Mouse (Mus musculus) lung, embryonic 15.5 days (tissue): Measurements from ENCODE around the gene Ncdn. TPM values are rescaled to one million over a fixed set of nuclear protein-coding genes. Genes with fewer than 3 reads are reported as not detected.

Experiments used
- ATAC-seq: fragments of 200-750 bp; cut with Nextera tagmentation; 2 replicates; pipeline ENCODE4 v1.8.0; 2017; ENCODE audit warnings: moderate number of reproducible peaks, borderline replicate concordance; ENCODE audit not compliant: low FRiP score, low TSS enrichment; ENCODE audit errors: extremely low read depth
- H3K27ac ChIP-seq: fragments of 300-500 bp; sonication (generic); 2 replicates; pipeline ENCODE4 v1.5.1; 2015; ENCODE audit warnings: moderate library complexity, mild to moderate bottlenecking, inconsistent platforms
- H3K27me3 ChIP-seq: fragments of 300-500 bp; sonication (generic); 2 replicates; pipeline ENCODE4 v1.6.1; 2015; ENCODE audit warnings: inconsistent platforms
- H3K36me3 ChIP-seq: fragments of 300-500 bp; sonication (generic); 2 replicates; pipeline ENCODE4 v1.6.1; 2015; ENCODE audit warnings: inconsistent platforms
- H3K4me1 ChIP-seq: fragments of 300-500 bp; sonication (generic); 2 replicates; pipeline ENCODE4 v1.6.1; 2015; ENCODE audit warnings: inconsistent platforms
- H3K4me2 ChIP-seq: fragments of 300-500 bp; sonication (generic); 2 replicates; pipeline ENCODE4 v1.6.1; 2015; ENCODE audit warnings: inconsistent platforms, mild to moderate bottlenecking, moderate library complexity
- H3K4me3 ChIP-seq: fragments of 300-500 bp; sonication (generic); 2 replicates; pipeline ENCODE4 v1.5.1; 2015; ENCODE audit warnings: mild to moderate bottlenecking, inconsistent platforms
- H3K9ac ChIP-seq: fragments of 300-500 bp; sonication (generic); 2 replicates; pipeline ENCODE4 v1.6.1; 2015; ENCODE audit warnings: inconsistent platforms
- H3K9me3 ChIP-seq: fragments of 300-500 bp; sonication (generic); 2 replicates; pipeline ENCODE4 v1.6.1; 2016; ENCODE audit warnings: inconsistent platforms
- WGBS: fragments of 180-500 bp; shearing (Covaris S2); methylation state at CpG from one replicate; pipeline ENCODE4 v1.1.7; 2015; 5-methylcytosine and 5-hydroxymethylcytosine counted together
- polyA plus RNA-seq: library from polyadenylated mRNA; unstranded; fragments of >200 nt; fragmentation: Nextera tagmentation; extraction: Ambion mirVana; gene quantifications from 2 replicates; pipeline ENCODE4 v1.2.1, GENCODE M21; 2015

Ncdn gene
- polyA plus RNA-seq, 1 experiment from 2014 or later, result 28.2 TPM

DNA sequence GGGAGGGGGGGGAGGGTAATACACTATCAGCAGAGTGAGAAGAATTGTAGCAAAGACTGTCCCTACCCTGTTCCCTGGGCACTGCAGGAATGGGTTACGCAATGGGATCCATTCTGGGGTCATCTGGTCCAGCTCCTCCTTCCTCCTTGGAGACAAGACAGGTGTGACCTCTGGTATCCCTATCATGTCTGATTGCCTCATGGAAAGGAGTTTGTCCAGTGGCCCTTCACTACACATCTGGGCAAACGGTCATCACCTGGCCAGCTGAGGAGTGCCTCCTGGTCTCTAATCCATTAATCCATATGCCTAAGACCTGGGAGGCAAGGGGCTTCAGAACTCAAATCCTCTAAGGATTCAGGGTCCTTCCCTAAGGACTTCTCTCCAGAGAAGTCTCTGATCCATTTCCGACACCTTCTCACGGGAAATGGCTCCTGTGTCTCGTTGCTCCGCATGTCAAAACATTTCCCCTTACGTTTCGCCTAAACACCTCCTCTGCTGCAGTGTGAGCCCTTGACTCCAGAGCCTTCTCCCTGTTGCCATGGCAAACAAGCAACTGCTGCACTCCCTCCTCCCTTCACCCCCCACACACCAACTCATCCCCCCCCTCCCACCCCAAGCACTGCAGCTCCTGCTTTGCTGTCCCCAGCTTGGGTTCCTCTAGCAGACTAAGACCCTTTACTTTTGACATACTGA, 2.2 kb downstream of the Ncdn start:
- H3K4me1 ChIP-seq, result peaks cover 46% of the 10 kb centered on the region
- no peak overlapping the region for H3K9ac ChIP-seq
- no peak overlapping the region for H3K27ac ChIP-seq
- H3K4me2 ChIP-seq, result peak overlapping the region; percentile 96; the same call in 1 of the 2 replicates
- H3K36me3 ChIP-seq, result peaks cover 28% of the 10 kb centered on the region
- WGBS, result 66% methylated on average over 8 of the region's 8 CpGs
- H3K27me3 ChIP-seq, result no peaks in the 10 kb centered on the region
- no peak overlapping the region for H3K4me3 ChIP-seq
- ATAC-seq, result no peak
- no peaks in the 10 kb centered on the region for H3K9me3 ChIP-seq

- H3K9ac ChIP-seq, result no peak overlapping the region
- H3K9me3 ChIP-seq, result no peaks in the 10 kb centered on the region
- ATAC-seq, result no peak
- no peak overlapping the region for H3K4me3 ChIP-seq
- no peaks in the 10 kb centered on the region for H3K27me3 ChIP-seq
- H3K27ac ChIP-seq, result no peak overlapping the region
- peaks cover 40% of the 10 kb centered on the region for H3K4me1 ChIP-seq
- no peak overlapping the region for H3K4me2 ChIP-seq
- WGBS, result 82% methylated on average over 26 of the region's 26 CpGs
- peaks cover 33% of the 10 kb centered on the region for H3K36me3 ChIP-seq
These were observed 3.1 kb downstream of the Ncdn start for GRCm38 (mm10) chr4:126750046-126750683.

- H3K4me2 ChIP-seq, result no peak overlapping the region
- 84% methylated on average over 11 of the region's 11 CpGs for WGBS
- no peaks in the 10 kb centered on the region for H3K9me3 ChIP-seq
- no peak overlapping the region for H3K27ac ChIP-seq
- no peak overlapping the region for H3K9ac ChIP-seq
- no peaks in the 10 kb centered on the region for H3K27me3 ChIP-seq
- no peak for ATAC-seq
- no peak overlapping the region for H3K4me3 ChIP-seq
- H3K4me1 ChIP-seq, result peaks cover 35% of the 10 kb centered on the region
- peaks cover 39% of the 10 kb centered on the region for H3K36me3 ChIP-seq
These were observed 3.7 kb downstream of the Ncdn start for GRCm38 (mm10) chr4:126749553-126749952.

DNA sequence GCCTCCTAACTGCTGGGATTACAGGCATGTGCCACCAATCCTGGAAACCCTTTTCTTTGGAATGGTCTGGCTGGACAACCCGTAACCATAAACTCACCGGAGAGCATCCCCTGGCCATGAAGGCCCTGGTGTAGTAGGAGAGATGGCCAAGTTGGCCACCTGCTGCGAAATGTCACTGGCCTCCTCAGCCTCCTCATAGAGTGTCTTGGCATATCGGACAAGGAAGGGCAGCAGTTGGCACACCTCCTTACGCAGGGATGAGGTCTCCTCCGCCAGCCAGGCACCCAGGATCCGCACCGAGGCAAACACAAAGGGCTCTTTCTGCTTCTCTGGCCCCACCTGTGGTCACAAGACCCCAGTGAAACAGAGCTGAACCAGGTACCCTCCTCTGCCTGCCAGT, 4.9 kb downstream of the Ncdn start:
- WGBS, result 92% methylated on average over 8 of the region's 8 CpGs
- Histone ChIP-seq H3K4me3 (no peak overlapping the region), H3K4me2 (no peak overlapping the region), H3K36me3 (peaks cover 43% of the 10 kb centered on the region), H3K27me3 (no peaks in the 10 kb centered on the region), H3K9me3 (no peaks in the 10 kb centered on the region), H3K27ac (no peak overlapping the region), H3K9ac (no peak overlapping the region), H3K4me1 (peaks cover 31% of the 10 kb centered on the region)
- no peak for ATAC-seq

DNA sequence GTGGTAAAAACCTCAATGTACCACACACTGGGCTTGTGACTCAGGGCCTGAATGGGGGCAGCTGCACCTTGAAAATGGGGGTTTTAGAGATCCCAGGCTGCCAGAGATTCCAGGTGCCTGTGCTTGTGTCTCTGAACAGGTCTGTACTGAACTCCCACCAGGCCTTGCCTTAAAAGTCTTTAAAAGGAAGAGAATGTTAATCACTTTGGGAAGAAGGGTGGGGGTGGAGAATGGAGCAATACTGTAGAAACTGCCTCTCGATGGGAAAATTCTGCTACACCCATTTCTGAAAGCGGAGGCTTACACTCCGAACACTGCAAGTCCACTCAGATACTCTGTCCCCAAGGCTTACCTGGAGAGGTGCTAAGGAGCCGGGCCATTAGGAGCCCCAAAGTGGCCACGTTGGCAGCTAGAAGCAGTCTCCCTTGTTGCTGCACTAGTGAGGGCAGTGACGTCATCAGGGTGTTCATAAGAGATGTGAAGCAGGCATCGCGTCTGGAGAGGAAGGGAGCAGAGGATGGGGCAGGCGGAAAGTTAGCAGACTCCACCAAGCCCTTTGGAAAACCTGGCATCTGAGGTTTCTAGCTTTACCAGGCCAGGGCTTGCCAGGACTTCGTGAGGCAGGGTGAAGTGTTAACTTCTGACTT, 6.9 kb downstream of the Ncdn start:
- Histone ChIP-seq H3K36me3 (peaks cover 43% of the 10 kb centered on the region), H3K9ac (no peak overlapping the region), H3K27ac (no peak overlapping the region), H3K4me1 (peaks cover 20% of the 10 kb centered on the region), H3K4me3 (no peak overlapping the region), H3K4me2 (no peak overlapping the region), H3K9me3 (no peaks in the 10 kb centered on the region), H3K27me3 (no peaks in the 10 kb centered on the region)
- ATAC-seq, result no peak
- WGBS, result 72% methylated on average over 10 of the region's 10 CpGs

- Histone ChIP-seq H3K4me1 (peaks cover 14% of the 10 kb centered on the region), H3K27ac (no peak overlapping the region), H3K27me3 (no peaks in the 10 kb centered on the region), H3K4me2 (no peak overlapping the region), H3K9me3 (no peaks in the 10 kb centered on the region), H3K36me3 (peaks cover 43% of the 10 kb centered on the region), H3K9ac (no peak overlapping the region), H3K4me3 (no peak overlapping the region)
- no peak for ATAC-seq
- 46% methylated on average over 13 of the region's 13 CpGs for WGBS
These were observed 7.6 kb downstream of the Ncdn start for GRCm38 (mm10) chr4:126745506-126746193.

GRCm38 (mm10) chr4:126744831-126745230, 8.4 kb downstream of the Ncdn start:
- Histone ChIP-seq H3K36me3 (peaks cover 43% of the 10 kb centered on the region), H3K27me3 (peaks cover 2% of the 10 kb centered on the region; the same call in 1 of the 2 replicates), H3K9me3 (no peaks in the 10 kb centered on the region), H3K4me1 (peaks cover 6% of the 10 kb centered on the region; the same call in 1 of the 2 replicates), H3K27ac (no peak overlapping the region), H3K4me2 (no peak overlapping the region), H3K9ac (no peak overlapping the region), H3K4me3 (no peak overlapping the region)
- 88% methylated on average over 14 of the region's 14 CpGs for WGBS
- no peak for ATAC-seq

GRCm38 (mm10) chr4:126743713-126744112, 9.5 kb downstream of the Ncdn start:
- Histone ChIP-seq H3K9ac (no peak overlapping the region), H3K27ac (no peak overlapping the region), H3K4me2 (no peak overlapping the region), H3K4me1 (peaks cover 2% of the 10 kb centered on the region; the same call in 1 of the 2 replicates), H3K9me3 (no peaks in the 10 kb centered on the region), H3K4me3 (no peak overlapping the region), H3K27me3 (peaks cover 13% of the 10 kb centered on the region), H3K36me3 (peaks cover 39% of the 10 kb centered on the region)
- 22% methylated on average over 11 of the region's 11 CpGs for WGBS
- ATAC-seq, result no peak

- no peak overlapping the region for H3K27ac ChIP-seq
- peaks cover 32% of the 10 kb centered on the region for H3K36me3 ChIP-seq
- no peak for ATAC-seq
- no peaks in the 10 kb centered on the region for H3K9me3 ChIP-seq
- H3K4me2 ChIP-seq, result no peak overlapping the region
- H3K4me1 ChIP-seq, result peaks cover 2% of the 10 kb centered on the region; the same call in 1 of the 2 replicates
- no peak overlapping the region for H3K9ac ChIP-seq
- peaks cover 20% of the 10 kb centered on the region for H3K27me3 ChIP-seq
- no peak overlapping the region for H3K4me3 ChIP-seq
- WGBS, result 47% methylated on average over 2 of the region's 2 CpGs
These were observed 10.3 kb downstream of the Ncdn start for GRCm38 (mm10) chr4:126742976-126743375.

- H3K9ac ChIP-seq, result no peak overlapping the region
- H3K27ac ChIP-seq, result no peak overlapping the region
- 0 out of 2 replicates have a peak, but pooled peaks have one; percentile 44 for ATAC-seq
- no peaks in the 10 kb centered on the region for H3K9me3 ChIP-seq
- H3K4me2 ChIP-seq, result 0 out of 2 replicates have a peak overlapping the region, but pooled peaks have one; percentile 7
- peaks cover 36% of the 10 kb centered on the region for H3K27me3 ChIP-seq
- no peak overlapping the region for H3K4me3 ChIP-seq
- WGBS, result 4% methylated on average over 12 of the region's 12 CpGs
- H3K4me1 ChIP-seq, result peaks cover 2% of the 10 kb centered on the region
- H3K36me3 ChIP-seq, result peaks cover 19% of the 10 kb centered on the region
These were observed 11.8 kb downstream of the Ncdn start for GRCm38 (mm10) chr4:126741448-126741847.

GRCm38 (mm10) chr4:126739966-126740676, 13.1 kb downstream of the Ncdn start:
- H3K27ac ChIP-seq, result no peak overlapping the region
- H3K9ac ChIP-seq, result no peak overlapping the region
- no peaks in the 10 kb centered on the region for H3K9me3 ChIP-seq
- no peak overlapping the region for H3K4me3 ChIP-seq
- ATAC-seq, result no peak
- H3K27me3 ChIP-seq, result peaks cover 49% of the 10 kb centered on the region
- peaks cover 9% of the 10 kb centered on the region for H3K36me3 ChIP-seq
- peaks cover 15% of the 10 kb centered on the region for H3K4me1 ChIP-seq
- WGBS, result 19% methylated on average over 10 of the region's 10 CpGs
- no peak overlapping the region for H3K4me2 ChIP-seq
